Mouse (Mus musculus): ENCODE results near the gene Rasa2.

GRCm38 (mm10) chr9:96583076-96583475, 48.3 kb downstream of the Rasa2 start:
- TF ChIP-seq CTCF (IDR thresholded peaks at IDR 0.05 in 2 of 3, conservative IDR thresholded peaks at IDR 0.05 in 1 of 3; ENCODE audit: control insufficient read depth in 1 of 3, insufficient read depth in 1 of 3, low read depth in 2 of 3, low read length in 3 of 3, poor library complexity in 1 of 3, severe bottlenecking in 1 of 3) = no peak
- TF ChIP-seq HCFC1 (IDR thresholded peaks at IDR 0.05; ENCODE audit: low read depth, low read length) = no peak
- no peak for TF ChIP-seq RCOR1 (IDR thresholded peaks at IDR 0.05; ENCODE audit: low read depth, low read length)

Data from MEL (cell line).